Mouse (Mus musculus) erythroid progenitor cell, adult 5-6 weeks (primary cell): ENCODE data around the gene AI854703. TPM values are rescaled to one million over a fixed set of nuclear protein-coding genes. Genes with fewer than 3 reads are reported as not detected.
A peak's percentile ranks its signal among the peaks of the same experiment; 100 is the strongest.

Experiments
- ATAC-seq: replicated peaks from 2 replicates; pipeline ENCODE4 v1.8.0; 2016; ENCODE audit warnings: moderate number of reproducible peaks, mild to moderate bottlenecking, moderate TSS enrichment, inconsistent platforms; ENCODE audit not compliant: poor library complexity, low FRiP score, severe bottlenecking
- total RNA-seq, 2 experiments: library from RNA; stranded (forward) in 1 of 2; stranded (reverse) in 1 of 2; fragments of 150-400 nt in 1 of 2; fragments of 186-747, 209-891 nt in 1 of 2; gene quantifications; 2 replicates each; pipeline versions ENCODE4 v1.2.3 to v1.2.4; 2015 to 2017; ENCODE audit warnings: low replicate concordance in 2 of 2

The AI854703 gene
- total RNA-seq, 2 experiments from 2014 or later: not detected

DNA sequence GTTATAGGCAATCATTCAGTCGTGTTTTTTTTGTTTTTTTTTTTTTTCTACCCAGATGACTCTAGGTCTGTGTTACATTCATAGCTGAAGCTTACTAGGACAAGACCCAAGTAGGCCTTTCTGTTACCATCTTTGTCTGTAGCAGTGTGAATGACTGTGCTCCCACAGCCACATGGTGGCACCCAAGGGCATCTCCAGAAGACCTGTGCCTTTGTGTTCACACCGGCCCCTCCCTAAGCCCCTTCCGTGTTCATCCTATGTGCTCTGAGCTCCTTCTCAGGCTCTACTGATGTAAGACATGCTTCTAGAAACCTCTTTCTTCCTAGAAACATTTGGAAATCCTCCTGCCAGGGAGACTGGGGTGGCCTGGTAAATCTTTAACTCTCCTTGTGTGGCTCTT lies 20.4 kb downstream of the AI854703 start, which contains the start of gene Gimap8:
Gene Gimap8 (plus strand): TSS at position 240 of the 400 bp plus-strand sequence.
- ATAC-seq: no peak

DNA sequence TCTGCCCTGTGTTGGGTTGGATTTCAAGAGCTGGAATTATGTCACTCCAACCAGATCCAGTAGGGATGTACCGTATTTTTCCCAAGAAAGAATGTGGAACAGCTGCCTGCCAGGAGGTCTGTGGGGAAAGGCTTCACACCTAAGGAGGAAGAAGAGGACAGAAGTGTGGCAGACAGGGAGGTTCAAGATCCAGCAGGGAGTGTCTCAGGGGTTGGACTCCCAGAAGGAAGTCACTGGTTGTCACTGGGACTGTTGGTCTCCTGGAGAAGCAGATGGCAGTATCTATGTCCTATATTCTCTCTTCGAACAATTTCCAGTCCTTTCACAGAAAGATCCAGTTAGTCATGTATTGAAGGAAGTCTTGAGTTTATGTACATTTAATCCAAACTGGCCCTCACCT lies 21.0 kb downstream of the AI854703 start:
- ATAC-seq: no peak

DNA sequence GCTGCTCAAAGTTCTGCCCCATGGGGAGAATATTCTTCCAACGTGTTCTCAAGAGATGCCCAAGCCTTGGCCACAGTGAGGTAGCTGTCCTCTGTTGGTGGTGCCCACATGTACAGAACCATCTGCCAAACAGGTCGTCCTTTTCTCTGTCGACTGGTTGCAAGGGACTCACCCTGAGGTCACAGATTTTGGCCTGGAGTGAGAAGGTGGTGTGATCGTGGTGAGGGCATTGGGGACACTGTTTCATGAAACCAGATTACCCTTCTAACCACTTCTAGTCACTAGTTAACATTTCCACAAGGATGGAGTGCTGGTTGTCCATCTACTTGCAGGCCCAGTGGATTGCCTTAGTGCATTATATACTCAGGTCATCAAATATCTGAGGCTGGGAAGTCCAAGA lies 22.2 kb downstream of the AI854703 start:
- no peak for ATAC-seq

DNA sequence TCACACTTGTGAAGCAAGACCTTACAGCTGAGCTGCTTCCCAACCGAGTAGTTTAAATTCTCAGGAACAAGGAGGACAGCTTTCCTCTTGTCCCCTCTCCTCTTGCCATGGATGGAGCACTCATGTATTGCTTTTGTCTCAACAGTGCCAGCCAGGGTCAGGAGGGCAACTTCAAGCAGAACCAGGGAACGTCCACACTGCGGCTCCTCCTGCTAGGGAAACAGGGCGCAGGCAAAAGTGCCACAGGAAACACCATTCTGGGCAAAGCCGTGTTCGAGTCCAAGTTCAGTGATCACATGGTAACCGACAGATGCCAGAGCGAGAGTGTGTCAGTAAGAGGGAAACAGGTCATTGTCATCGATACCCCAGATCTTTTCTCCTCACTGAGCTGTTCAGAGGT lies 23.5 kb downstream of the AI854703 start:
- ATAC-seq: no peak

DNA sequence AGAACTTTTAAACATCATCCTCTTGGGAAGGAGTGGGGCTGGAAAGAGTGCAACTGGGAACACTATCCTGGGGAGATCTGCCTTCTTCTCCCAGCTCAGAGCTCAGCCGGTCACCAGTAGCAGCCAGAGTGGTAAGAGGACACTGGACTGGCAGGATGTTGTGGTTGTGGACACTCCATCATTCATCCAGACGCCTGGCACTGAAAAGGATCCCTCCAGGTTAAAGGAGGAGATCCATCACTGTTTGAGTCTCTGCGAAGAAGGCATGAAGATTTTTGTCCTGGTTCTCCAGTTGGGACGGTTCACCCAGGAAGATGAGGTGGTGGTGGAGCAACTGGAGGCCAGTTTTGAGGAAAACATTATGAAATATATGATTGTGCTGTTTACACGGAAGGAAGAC lies 32.2 kb downstream of the AI854703 start:
- ATAC-seq: no peak

DNA sequence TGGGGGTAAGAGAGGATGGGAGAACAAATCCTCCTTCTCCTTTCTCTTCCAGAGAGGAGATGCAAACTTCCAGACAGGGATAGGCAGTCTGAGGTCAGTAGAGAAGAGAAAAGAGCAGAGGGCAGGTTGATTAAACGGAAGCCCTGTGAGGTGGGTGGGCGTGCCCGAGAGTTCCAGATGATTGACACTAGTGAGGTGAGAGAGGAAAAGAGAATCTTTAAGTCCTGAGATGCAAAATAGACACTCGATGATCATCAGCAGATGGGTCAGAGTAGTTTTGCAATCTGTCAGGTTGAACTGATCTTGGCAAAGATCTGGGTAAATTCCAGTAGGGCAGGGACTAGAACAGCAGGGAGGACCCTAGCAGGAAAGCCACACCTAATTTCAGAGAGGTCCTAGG lies 38.2 kb downstream of the AI854703 start:
- no peak for ATAC-seq

DNA sequence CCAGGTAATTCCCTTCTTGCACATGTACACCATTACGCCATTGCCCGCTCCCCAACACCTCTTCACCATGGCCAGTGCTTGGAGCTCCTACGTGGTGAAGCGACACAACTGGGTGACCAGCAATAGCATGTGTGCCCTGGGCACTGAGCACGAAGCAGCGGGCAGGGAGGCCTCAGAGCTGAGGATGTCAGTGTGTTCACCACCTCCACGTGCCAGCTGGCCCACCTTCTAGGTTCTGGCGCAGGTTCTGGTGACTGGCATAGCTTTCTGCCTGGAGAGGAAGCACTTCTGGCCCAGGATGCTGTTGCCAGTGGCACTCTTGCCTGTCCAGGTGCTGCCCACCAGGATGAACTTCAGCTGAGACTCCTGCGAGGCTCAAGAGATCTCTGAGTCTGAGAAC lies 38.9 kb downstream of the AI854703 start:
- ATAC-seq: no peak

DNA sequence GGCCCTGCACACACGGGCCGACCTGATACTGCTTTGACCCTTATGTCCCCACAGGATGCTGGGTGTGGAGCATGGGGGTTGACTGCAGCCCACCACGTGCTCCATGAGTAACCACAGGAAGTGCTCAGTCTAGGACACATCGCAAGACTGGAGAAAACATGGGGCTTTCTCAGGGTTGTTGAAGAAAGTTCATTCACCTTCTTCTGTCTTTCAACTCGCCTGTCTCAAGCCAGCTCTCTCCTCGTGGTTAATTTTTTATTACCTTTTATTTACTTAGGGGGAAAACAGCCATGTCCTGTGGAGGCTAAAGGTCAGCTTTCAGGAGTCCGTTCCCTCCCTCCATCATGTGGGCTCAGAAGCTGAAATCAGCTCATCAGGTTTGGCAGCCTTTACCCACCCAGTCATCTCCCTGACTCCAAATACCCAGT lies 39.6 kb downstream of the AI854703 start:
- no peak for ATAC-seq

DNA sequence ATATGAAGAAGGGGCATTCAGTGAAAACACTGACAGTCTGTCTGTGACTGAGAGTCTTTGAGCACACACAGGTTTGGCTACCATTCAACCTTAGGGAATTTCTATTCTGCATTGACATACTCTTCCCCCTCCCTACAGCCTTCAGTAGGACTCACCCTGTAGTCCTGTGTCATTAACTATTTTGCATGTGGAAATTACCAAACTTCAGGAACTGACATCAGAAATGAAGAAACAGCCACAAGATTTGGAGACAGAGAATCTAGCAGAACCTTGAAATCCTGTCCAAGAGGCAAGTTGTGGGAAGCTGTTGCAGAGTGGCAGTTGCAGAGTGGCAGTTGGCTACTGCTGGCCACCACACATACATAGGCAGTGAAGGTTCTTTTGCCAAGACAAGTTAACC lies 41.5 kb downstream of the AI854703 start:
- ATAC-seq: no peak

DNA sequence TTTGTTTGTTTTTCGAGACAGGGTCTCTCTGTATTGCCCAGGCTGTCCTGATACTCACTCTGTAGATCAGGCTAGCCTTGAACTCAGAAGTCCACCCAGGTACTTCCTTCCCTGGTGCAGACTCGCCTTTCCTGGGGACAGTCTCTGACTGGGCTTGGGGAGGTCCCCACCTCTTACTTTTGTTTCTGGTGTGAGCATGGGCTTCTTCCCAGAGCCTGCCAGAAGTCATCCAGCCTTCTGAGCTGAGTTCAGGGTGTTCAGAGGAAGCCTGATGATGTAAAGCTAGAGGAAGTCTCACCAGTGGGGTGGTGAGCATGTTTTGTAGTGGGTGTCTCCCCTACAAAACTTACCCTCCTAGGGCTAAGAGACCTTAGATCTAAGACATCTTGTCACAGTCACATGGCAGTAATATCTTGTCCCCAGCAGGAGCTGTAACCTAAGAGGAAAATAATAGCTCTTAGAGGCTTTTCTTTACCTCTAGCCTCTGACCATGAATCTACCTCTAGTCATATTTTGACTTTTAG lies 42.9 kb downstream of the AI854703 start:
- ATAC-seq: no peak

DNA sequence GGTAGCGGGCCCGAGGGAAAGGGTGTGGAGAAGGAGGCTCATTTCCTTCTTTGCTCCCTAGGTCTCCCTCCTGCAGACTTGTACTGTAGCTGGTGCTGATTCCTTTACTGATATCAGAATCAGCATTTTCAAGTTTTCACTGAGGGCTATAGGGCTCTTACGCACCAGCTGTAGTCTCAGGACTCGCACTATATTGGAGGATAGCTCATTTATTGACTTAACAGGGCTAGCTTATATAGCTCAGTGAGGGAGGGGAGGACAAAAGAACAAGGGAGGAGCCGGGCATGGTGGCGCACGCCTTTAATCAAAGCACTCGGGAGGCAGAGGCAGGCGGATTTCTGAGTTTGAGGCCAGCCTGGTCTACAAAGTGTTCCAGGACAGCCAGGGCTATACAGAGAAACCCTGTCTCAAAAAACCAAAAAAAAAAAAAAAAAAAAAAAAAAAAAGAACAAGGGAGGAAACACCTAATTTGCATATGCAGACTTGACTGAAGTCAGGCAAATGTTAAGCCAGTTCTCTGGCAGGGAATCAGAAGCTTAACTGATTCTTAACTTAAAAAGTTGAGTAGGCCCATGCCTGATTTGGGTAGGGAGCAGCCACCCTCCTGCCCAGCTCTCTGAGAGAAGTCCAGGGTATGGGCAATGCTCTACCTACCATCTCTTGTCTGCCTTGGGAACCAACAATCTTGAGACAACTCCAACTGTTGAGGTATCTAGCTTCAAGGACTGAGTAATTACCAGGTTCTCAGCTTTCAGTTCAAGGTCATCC lies 47.9 kb downstream of the AI854703 start:
- no peak for ATAC-seq

DNA sequence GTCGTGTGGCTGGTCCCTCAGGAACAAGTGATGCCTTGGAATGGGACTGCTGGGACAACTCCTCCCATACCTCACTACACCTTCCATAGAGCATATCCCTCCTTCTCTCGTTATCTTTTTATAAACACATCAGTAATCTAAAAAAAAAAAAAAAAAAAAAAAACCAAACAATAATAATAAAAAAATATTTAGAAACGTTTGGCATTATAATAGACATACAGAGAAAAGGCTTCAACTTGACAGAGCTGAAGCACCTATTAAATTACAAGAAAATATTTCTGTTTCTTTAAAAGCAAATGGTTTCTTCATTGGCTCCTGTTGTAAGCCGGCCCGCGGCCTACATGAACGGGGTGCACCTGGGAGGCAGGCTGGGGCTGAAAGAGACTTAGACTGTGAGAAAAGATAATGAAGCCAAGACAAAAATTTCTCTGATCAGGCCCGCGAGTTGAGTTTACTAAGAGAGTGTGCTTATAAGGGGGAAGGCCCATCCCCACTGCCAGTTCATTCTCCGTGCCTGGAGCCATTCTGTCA lies 48.9 kb downstream of the AI854703 start:
- ATAC-seq: no peak

DNA sequence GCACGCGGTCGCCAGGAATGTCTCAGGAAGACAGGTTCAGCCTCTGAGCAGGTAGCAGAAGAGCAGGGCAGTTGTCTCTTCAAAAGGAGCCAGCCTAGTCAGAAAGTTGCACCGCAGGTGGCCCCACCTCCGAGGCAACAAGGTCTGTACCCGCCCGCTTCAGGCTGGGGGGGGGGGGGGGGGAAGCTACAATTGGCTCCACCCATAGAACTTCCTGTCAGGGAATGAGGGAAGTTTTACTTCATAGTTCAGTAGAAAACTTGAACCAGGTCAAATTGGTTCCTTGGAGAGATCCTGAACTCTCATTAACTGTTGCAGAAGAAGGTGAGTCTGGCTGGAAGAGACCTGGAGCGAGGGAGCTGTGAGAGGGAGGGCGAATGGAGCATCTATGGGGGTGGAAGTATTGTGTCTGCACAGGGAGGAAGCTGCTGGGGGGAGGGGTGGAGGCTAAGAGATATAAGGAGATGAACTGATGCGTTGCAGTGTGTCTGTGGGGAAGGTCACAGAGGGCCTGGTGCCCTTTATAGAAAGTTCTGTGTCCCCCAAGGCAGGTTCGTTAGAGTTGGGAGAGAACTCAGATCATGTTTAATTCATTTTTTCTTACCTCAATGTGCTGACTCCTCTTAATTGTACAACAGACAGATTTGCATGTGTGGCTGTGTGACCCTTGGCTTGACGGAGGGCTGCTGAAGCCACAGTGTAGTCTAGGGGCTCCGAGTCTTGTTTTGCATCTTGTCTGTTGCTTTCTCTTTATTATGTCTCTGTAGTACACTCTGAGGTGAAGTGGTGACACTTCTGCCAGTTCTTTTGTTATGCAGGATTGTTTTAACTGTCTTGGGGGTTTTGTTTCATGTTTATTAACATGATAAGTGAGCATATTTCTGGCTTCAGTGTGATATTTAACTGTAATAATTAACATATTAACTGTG lies 49.6 kb downstream of the AI854703 start, which contains the start of gene Gimap9:
Gene Gimap9 (plus strand): TSS at position 199 of the 929 bp plus-strand sequence.
- peak; percentile 66 for ATAC-seq

DNA sequence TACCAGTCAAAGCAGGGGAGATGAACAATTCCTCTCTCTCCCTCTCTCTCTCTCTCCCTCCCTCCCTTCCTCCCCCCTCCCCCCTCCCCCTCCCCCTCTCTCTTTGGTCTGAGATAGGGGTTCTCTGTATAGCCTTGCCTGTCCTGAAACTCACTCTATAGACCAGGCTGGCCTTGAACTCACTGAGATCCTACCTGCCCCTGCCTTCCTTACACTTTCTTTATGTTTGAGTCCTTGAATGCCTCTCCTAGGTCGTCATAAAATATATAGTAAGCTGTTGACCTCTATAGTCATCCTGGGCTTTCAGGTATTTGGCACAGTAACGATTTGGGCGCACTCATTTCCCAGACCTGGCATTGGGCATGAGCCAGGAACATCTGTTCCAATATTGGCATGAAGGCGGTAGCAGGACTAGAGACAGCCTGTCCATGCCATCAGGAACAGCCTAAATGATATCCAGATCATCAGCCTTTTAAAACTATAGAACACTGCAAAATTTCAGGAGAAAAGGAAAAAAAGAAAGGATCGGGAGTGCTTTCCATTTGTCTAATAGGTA lies 50.4 kb downstream of the AI854703 start:
- no peak for ATAC-seq

DNA sequence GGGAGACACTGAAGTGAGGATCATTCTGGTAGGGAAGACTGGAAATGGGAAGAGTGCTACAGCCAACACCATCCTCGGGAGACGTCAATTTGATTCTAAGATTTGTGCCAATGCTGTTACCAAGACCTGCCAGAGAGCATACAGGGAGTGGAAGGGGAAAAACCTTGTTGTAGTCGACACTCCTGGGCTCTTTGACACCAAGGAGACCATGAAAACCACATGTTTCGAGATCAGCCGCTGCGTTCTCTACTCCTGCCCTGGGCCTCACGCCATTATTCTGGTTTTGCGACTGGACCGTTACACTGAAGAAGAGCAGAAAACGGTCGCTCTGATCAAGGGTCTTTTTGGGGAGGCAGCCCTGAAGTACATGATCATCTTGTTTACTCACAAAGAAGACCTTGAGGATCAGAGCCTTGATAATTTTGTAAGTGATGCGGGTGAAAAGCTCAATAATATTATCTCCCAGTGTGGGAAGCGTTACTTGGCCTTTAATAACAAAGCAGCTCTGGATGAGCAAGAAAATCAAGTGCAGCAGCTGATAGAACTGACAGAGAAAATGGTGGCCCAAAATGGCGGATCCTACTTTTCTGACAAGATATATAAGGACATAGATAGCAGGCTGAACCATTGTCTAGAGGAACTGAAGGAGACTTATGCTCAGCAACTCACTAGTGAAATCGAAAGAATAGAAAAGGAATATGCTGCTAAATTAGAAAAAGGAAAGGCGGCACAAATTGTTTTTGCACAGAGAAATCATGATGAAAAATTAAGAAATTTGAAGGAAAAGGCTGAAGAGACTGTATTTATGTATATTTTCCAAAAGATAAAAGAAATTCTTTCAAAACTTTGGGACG lies 51.2 kb downstream of the AI854703 start:
- ATAC-seq: no peak

DNA sequence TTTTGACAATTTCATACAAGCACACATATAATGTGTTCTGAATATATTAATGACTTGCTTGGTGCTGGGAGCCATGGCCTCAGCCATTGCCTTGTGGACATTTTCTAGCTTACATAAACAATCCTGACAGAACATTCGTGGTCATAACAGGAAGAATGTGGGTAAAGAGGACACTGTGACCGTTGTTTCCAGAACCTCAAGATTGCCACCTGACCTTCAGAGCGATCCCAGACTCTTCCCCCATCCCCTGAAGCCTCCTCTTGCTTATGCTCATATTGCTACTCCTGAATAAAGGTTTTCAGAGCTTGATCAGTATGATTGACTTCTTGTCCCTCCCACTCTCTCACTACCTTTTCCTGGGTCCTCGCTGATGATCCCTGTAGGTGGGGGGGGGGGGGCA lies 51.8 kb downstream of the AI854703 start:
- no peak for ATAC-seq

DNA sequence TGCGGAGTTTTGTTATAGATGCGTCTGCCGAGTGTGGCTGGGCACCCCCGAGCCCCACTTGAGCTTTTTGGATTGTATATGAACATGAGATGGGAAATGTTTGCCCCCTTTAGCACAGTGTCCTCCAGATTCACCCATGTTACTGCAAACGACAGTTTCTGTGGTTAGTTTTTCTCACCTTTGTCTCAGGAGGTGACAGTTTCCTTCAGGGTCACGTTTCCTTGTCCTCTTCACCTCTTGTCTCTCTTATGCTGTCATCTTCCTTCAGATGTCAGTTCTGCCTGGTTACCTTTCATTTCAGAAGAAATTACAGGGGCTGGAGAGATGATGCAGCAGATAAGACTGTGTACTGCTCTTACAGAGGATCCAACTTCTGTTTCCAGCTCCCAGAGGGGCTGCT lies 53.1 kb downstream of the AI854703 start:
- ATAC-seq: no peak

DNA sequence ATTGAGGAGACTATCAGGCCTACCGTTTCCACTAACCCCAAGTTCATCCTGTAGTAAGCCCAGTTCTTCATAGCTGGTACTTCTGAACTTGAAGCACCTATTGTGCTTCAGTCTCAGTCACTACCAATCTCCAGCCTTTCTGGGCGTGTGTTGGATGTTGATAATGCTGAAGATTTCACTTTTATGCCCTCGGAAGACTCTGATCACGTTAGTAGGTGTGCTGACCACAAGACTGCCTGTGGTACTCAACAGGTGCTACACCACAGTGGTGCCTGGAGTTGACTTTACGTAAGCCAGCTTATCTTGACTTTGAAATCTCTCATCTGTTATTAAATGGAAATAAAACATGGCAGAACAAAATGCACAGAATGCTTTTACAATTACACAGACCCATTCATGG lies 53.9 kb downstream of the AI854703 start:
- no peak for ATAC-seq

DNA sequence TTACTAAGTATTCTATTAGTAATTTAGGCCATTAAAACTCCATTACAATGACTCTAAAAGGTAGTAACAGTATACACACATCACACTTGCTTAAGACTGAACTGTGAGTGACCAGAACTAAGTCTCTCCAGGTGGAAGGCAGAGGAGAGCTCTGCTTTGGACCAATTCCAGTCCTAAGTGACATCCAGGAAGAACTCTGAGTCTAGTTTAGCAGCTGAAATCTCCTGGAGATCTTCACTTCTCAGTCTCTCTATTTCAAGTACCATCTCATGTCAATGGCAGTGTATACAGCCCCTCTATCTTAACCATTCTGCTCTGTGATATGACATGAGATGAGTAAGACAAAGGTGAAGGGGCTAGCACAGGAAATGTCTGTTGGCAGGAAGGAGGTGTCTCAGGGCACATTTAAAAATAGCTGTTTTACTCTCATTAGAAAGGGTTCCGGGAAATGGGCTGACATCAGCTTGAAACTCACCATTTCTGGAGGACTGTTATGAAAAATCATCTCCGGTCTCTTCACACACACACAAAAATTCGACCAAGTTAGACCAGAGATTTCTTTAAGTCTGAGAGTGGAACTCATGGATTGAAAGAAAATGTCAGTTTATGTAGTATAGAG lies 55.0 kb downstream of the AI854703 start:
- ATAC-seq: no peak
